Mouse (Mus musculus) kidney, adult 9 months (tissue): ENCODE measurements around the gene Tlcd1.
"Not testable (repeated sequence)": the region's sequence is repeated elsewhere in the genome, so short reads cannot be mapped to it uniquely, and the experiment has no call there.

Source experiments
- DNase-seq: peaks from one replicate; pipeline ENCODE4 v3.0.0; 2022

Gene Tlcd1

GRCm38 (mm10) chr11:78177903-78178858 lies 1.7 kb downstream of the Tlcd1 start:
- DNase-seq = peak; percentile 99

- DNase-seq = peak; percentile 93
Observed at GRCm38 (mm10) chr11:78178859-78179437, 2.4 kb downstream of the Tlcd1 start.

DNA sequence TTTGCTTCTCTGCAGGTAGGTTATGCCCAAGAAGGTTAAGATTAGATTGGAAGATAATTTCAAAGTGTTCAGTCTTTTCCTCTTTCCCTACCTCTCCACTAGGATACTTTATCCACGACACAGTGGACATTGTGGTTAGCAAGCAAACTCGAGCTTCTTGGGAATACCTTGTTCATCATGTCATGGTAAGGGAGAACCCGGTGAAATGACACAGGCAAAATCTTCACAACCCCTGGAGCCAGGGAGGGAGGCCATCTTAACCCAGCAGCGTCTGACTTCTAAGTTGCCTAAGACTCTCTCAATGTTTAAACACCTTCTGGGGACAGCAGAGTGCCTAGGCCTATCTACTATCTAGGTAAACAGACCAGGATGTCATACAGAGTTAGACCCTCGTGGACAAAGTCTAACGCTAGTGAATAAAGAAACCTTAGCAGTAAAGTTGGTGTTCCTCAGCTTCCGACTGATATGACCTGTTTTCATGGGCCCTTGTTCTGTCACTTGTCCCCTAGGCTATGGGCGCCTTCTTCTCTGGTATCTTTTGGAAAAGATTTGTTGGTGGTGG lies 3.0 kb downstream of the Tlcd1 start:
- DNase-seq = no peak

DNA sequence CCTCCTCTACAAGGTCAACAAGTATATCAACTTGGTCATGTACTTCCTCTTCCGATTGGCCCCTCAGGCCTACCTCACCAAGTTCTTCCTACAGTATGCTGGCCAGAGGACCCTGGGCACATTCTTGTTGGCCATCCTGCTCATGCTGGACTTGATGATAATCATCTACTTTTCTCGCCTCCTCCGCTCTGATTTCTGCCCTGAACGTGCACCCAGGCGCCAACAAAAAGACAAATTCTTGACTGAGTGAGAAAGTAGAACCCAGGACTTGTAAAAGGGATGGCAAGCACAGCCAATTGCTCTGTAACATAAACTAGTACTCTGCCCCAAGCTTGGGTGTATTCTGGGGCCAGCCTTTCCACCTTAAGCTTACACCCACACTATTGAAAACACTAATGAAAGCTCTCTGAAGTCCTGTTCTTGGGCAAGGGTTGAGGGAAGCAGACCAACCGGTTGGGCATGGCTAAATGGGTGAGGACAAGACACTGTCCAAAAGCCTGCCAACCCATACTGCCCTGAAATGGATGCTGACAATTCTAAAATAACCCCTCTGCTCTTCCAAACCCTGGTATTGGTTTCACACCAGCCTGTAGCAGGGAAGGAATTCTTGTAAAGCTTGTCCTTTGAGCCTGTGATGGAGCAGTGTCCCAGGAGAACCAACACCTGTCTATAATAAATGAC lies 3.7 kb downstream of the Tlcd1 start:
- DNase-seq = no peak

- no peak for DNase-seq
Observed at GRCm38 (mm10) chr11:78181830-78182357, 5.4 kb downstream of the Tlcd1 start.

GRCm38 (mm10) chr11:78182450-78182849 lies 5.9 kb downstream of the Tlcd1 start:
- no peak for DNase-seq

GRCm38 (mm10) chr11:78182961-78183844 lies 6.7 kb downstream of the Tlcd1 start, which contains the start of gene Rpl23a:
Rpl23a (minus strand) TSS chr11:78183584.
- DNase-seq = peak; percentile 94

GRCm38 (mm10) chr11:78183884-78184514 lies 7.5 kb downstream of the Tlcd1 start:
- no peak for DNase-seq

- not testable (repeated sequence) for DNase-seq
Observed at GRCm38 (mm10) chr11:78184702-78185101, 8.2 kb downstream of the Tlcd1 start.

DNA sequence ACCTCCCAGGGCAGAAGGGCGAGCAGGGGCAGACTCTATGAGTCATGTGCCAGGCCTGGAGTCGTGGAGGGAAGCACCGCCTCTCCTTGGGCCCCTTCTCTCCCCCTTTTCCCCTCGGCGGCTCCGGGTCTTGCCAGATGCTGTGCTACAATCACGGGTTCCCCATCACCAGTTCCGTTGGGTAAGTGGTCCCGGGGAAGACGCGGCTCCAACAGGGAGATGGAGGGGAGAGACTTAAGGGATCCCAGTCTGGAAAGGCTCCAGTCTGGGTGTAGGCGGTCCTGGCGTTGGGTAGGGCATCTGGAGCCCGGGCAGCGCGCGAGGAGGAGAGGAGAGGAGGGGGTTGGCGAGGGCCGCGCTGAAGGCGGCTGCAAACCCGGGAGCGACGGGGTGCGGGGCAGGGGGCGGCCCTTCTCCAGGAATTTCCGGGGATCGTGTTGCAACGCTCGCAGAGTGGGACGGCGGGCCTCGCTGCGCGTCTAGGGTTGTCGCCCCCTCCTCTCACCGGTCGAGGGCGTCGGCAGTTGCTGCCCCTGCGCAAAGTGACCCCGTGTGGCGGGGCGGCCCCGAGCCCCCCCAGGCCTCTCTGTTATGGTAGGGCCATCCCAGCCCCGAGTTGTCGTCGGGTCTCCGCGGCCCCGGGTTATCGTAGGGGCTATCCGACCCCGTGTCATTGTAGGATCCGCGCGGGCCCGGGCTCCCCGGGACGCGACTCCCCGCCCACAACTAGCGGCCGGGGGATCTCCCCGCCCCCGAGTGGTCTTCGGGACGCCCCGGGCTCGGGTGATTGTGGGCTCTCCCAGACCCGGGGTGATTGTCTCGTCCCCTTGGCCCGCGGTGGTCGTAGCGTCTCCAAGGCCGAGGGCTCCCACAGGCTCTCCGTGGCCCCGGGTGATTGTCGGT lies 12.1 kb downstream of the Tlcd1 start, which contains the start of gene Rab34:
Gene Rab34 (plus strand): TSS at position 100 of the 903 bp plus-strand sequence.
- DNase-seq = peak; percentile 80

DNA sequence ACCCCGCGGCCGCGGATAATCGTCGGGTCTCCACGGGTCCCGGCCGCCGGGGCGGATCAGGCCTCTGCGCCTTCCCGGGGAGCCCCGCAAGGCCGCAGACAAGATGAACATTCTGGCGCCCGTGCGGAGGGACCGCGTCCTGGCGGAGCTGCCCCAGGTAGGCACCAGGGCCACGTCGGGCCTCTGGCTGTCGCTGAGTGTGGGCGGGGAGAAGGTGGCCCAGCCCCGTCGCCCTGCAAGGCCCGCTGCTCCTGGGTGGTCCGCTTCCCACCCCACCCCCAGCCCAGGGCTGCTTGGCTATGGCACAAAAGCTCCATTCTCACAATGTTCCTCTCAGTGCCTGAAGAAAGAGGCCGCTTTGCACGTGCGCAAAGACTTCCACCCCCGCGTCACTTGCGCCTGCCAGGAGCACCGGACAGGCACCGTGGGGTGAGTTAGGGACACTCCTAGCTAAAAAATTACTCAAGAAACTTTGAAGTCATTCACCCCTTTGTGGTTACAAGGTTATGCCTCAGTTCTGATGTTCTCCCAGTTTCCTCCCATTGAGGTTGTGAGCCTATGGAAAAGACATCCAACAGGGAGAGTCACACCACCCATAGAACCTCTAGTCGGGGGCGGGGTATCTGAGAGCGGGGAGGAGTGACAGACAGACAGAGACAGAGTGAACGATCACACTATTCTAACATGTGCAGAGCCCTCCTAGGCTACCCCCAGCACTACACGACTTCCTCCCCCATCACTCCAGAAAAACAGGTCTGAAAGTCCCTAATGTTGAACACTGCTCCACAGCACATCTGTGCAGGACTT lies 12.9 kb downstream of the Tlcd1 start:
- DNase-seq = peak; percentile 87

DNA sequence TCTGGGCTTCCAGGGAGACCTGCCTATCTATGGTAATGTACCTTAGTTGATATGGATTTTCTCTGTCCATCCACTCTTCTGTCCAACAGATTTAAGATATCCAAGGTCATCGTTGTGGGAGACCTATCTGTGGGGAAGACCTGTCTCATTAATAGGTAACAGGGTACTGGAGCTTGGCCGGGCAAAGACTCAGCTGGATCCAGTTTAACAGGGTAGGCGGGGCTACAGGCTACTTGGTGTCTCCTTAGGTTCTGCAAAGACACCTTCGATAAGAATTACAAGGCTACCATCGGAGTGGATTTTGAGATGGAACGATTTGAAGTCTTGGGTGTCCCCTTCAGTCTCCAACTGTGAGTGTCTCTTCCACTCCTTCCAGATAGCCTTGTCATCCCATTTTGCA lies 13.5 kb downstream of the Tlcd1 start:
- peak; percentile 93 for DNase-seq

- DNase-seq = no peak
Observed at GRCm38 (mm10) chr11:78193113-78193512, 16.6 kb downstream of the Tlcd1 start, which contains the start of gene Proca1. Proca1 (plus strand) TSS chr11:78193392.

DNA sequence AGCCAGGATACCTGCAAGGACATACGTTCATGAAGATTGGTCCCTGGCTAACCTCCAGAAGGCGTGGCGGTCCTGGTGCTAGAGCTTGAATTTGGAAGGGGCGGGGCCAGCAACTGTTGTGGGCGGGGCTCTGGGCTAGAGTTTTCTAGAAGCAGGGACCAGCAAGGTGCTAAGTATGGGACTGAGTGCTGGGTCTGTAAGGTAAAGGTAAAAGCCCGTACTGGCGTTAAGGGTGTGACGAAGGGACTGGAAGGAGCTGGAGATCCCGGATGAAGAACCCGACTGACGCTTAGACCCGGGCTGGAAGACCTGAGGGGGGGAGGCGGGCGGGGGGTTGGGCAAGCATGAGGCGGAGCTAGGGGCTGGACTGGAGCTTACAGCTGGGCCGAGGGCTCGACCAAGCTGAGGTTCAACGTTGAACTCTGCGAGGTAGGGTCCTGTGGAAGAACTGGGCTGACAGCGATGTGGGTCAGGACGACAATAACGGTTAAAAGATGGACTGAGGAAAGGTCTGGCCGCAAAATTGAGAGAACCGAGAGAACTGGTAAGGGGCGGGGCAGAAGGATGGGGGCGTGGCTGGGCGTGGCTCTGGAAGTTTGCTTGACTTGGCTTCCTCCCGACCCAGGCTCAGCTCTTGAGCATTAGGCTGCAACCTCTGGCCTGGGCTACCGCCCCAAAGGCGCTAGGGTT lies 18.0 kb downstream of the Tlcd1 start:
- peak; percentile 84 for DNase-seq

DNA sequence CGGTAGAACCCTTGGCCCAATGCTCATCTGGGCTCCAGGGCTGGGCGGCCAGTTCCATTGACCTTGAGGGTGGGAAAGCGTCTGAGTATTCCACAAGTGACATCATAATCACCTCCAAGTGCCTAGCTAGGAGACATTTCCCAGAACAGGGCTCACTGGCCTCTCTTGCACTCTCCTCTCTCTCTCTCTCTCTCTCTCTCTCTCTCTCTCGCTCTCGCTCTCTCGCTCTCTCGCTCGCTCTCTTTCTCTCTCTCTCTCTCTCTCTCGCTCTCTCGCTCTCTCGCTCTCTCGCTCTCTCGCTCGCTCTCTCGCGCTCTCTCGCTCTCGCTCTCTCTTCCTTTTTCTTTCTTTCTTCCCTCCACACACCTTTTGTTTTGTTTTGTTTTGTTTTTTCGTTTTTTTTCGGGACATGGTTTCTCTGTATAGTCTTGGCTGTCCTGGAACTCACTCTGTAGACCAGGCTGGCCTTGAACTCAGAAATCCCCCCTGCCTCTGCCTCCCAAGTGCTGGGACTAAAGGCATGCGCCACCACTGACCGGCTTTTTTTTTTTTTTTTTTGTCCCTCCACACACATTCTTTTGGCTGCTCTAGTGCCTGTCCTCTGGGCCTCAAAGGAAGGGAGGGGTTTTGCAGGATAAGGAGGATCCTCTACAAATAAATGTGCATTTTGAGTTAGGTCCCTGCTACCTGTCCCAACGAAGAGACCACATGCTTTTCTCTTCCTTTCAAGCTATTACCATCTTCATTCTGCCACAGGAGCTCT lies 18.8 kb downstream of the Tlcd1 start:
- no peak for DNase-seq

- peak; percentile 42 for DNase-seq
Observed at GRCm38 (mm10) chr11:78202372-78202771, 25.9 kb downstream of the Tlcd1 start.

DNA sequence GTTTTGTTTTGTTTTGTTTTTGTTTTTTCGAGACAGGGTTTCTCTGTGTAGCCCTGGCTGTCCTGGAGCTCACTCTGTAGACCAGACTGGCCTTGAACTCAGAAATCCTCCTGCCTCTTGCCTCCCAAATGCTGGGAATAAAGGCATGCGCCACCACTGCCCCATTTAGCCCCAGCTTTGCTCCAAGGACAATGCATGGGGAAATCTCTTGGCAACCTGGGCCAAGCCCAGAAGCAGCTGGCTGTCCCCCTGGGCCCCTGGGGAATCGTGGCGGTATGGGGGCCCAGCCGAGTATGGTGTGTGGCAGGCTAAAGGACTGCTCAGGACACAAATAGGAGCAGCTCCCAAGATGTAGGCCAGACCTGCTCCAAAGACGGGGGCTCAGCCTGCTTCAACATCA lies 27.8 kb downstream of the Tlcd1 start:
- no peak for DNase-seq
